Mouse (Mus musculus) spleen, adult 2 months (tissue): Measurements from ENCODE around the gene Vsig10l.

ENCODE experiments used
- CTCF ChIP-seq: fragments of 200-500 bp; IDR thresholded peaks from 2 replicates; pipeline ENCODE4 v1.5.1; 2011; ENCODE audit warnings: mild to moderate bottlenecking, inconsistent platforms; ENCODE audit not compliant: insufficient read depth, insufficient read length, insufficient replicate concordance; ENCODE audit errors: extremely low read depth
- POLR2A ChIP-seq: fragments of 200-500 bp; IDR thresholded peaks from 2 replicates; pipeline ENCODE4 v1.6.1; 2011; ENCODE audit warnings: low read depth, low read length, inconsistent platforms

DNA sequence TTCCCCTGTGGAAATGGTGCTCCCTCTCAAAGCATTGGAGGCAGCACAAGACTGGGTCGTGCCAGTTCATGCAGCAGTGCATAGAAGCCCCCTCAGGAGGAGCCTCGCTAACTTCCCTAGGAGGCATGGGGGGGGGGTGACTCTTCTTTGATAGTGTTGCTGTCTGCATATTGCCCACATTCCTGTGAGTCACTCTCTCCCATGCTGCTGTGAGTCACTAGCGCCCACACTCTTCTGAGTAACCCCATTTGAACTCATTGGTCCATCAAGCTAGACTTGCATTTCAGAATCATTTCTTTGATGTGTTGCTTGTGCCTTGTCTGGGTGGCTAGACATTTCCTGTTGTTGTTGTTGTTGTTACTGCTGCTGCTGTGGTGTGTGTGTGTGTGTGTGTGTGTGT, 18.2 kb downstream of the Vsig10l start:
- TF ChIP-seq CTCF (no peak), POLR2A (no peak)
